Mouse (Mus musculus): Measurements from ENCODE around the gene Mr1. TPM values are rescaled to one million over a fixed set of nuclear protein-coding genes. Genes with fewer than 3 reads are reported as not detected.

Mr1 gene
- 23.6 TPM for polyA plus RNA-seq (2017; shearing (Covaris generic))

DNA sequence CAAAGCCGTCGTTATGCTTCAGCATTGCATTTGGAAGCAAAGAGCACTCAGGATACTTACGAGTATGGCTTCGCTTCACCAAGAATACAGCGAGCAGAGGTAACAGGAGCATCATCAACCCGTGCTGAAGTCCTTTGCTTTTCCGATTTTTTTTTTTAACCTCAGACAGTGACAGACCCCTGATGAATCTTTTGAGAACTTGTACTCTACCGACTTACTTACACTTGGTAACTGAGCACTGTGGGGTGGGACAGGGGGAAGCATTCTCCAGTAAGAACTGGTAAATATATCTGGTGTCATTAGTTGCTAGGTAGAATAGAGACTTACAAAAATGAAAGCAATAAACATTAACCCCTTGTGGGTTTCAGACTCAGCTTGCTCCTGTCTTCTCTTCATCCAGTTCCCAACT lies at the start of gene Mr1:
TSS of gene Mr1 (minus strand) at position 243 of the 409 bp plus-strand sequence.

DNA sequence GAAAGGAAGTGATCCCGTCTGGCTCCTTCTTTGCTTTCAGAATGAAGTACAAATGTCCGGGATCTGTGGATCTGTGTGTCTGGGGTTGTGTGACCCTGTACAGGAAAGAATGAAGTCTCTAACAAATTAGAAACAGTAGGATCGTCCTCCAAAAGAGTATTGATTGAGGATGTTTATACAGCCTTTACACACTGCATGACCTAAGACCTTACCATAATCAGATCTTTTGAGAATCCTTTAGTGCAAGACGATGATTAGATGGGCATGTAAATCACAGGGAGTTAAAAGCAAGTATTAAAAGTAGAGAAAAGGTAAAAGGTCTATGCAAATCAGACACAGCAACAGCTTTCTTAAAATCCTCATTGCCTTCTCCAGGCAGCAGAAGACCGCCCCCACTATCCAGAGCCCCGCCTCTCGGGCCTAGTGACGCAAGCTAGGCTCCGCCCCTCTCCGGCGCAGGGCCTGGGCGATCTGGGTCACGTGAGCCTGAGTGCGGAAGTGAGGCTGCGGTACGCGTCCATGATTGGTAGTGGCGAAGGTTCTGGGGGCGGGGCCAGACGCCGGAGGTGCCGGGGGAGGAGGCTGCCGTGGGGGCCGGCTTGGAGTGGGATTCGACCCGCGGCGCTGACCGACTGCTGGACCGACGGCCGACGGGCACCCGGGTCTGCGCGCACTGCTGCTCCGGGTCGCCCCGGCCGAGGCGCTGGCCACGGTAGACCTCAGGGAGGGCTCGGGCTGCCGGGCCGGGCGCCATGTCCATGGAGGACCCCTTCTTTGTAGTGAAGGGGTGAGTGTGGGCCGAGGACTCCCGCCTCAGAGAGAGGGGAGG lies 11.7 kb upstream of the Mr1 start, which contains the start of gene Stx6:
TSS of gene Stx6 (plus strand) at position 575 of the 829 bp plus-strand sequence.

DNA sequence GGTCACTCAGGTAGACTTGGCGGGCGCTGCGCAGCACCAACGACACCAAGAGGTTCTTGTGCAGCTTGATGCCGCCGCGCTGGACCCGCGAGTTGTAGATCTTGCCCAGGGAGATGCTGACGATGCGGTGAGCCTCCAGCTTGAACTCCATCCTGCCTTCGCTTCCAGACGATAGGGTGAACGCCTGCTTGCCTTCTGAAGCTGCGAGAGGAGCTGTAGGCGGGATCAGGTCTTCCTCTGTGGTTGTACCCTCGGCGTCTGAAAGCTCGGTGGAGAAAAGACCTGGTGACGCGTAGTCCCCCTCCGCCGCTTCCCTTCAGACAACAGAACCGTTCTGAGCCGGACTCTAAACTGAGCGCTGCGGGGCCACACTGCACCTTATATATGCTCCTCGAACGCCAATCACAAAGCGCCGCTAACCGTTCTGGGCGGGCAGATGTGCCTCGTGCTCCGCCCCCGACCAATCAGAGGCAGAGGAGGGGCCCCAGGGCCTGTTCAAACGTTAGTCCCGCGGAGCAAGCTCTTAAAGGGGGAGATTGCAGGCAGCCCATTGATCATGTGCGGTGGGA lies 47.2 kb downstream of the Mr1 start, which contains the start of gene Ier5:
TSS of gene Ier5 (minus strand) at position 357 of the 569 bp plus-strand sequence.

Other genes starting within 250 kb of the Mr1 start
- 10.5 TPM for gene Ier5, start 47.2 kb downstream of the Mr1 start, polyA plus RNA-seq (2017; shearing (Covaris generic))
- 62.9 TPM for gene Stx6, start 11.9 kb upstream of the Mr1 start, polyA plus RNA-seq (2017; shearing (Covaris generic))
- 2.0 TPM for gene BC034090, start 97.6 kb upstream of the Mr1 start, polyA plus RNA-seq (2017; shearing (Covaris generic))